Mouse (Mus musculus) olfactory bulb, adult 2 months (tissue): Measurements from ENCODE around the gene Ccdc194.

ENCODE experiments used
- CTCF ChIP-seq: fragments of 200-500 bp; IDR thresholded peaks from 2 replicates; pipeline ENCODE4 v1.5.1; 2012; ENCODE audit warnings: low read depth, mild to moderate bottlenecking, low read length, moderate library complexity; ENCODE audit not compliant: insufficient read depth
- POLR2A ChIP-seq: fragments of 200-500 bp; IDR thresholded peaks from 2 replicates; pipeline ENCODE4 v1.6.1; 2012; ENCODE audit warnings: mild to moderate bottlenecking, low read depth, low read length, moderate library complexity; ENCODE audit not compliant: insufficient read depth

DNA sequence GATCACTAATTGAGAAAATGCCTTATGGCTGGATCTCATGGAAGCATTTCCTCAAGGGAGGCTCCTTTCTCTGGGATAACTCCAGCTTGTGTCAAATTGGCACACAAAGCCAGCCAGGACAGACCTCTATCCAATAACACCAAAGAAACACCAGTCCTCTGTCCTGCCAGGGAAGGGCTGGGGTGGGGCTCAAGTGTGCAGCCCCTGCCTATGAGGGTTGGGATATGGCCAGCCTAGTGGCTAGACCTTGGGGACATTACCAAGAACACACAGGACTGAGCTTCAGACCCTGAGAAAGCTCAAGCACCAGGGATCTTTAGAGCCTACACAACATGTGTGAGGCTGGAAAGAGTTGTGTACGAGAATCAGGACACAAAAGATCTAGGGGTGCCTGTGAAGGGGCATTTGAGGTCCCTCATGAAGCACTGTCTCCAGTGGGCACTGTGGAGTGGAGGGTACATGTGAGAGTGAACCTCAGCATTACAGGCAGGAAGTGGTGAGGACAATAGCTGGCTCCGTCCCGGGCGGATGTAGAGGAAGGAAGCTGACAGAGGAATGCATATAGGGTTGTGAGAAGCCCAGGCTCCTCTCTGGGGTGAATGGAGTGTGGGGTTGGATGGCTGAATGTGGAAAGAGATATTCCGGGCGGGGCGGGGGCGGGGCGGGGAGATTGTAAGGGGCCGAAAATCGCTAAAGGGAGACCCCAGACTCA, 3.0 kb upstream of the Ccdc194 start:
- TF ChIP-seq CTCF = no peak
- no peak for TF ChIP-seq POLR2A
